In genomic region chr6:29388052-29388518, GRCm38 (mm10) we compare ENCODE assay signal across 8 mouse cellular contexts. TPM values are rescaled to one million over a fixed set of nuclear protein-coding genes. Genes with fewer than 3 reads are reported as not detected.
DNase-seq lines count a peak whose midpoint lies in the region; ATAC-seq lines count a peak whose summit lies in the region.

Gene Opn1sw (minus strand): TSS chr6:29388468.

- no peaks in the 10 kb centered on the region for H3K9me3 ChIP-seq in limb, embryonic 11.5 days (ENCODE audit: control insufficient read depth, low read length)
- H3K9me3 ChIP-seq in neural tube, embryonic 12.5 days: no peaks in the 10 kb centered on the region

- H3K9ac ChIP-seq in limb, embryonic 11.5 days (ENCODE audit: low read length): no peak within 1 kb of the TSS
- H3K9ac ChIP-seq in neural tube, embryonic 12.5 days: no peak within 1 kb of the TSS; the same call in 1 of the 2 replicates

- peak; percentile 22 for DNase-seq in ovary, postnatal 36 days (ENCODE audit: low spot score)
- DNase-seq in ovary, adult 18-20 months (ENCODE audit: low spot score): no peak
- peak; percentile 13 for DNase-seq in c-Kit-negative CD71-positive TER-119-positive erythroid progenitor cells, embryonic 14.5 days (ENCODE audit: low read depth, low spot score)
- peak; percentile 53 for DNase-seq in forelimb bud, embryonic 11.5 days (ENCODE audit: low read depth, low spot score)
- DNase-seq in limb, embryonic 11.5 days (ENCODE audit: low spot score): peak; percentile 64
- no peak for DNase-seq in frontal cortex, postnatal 14 days (ENCODE audit: low spot score in 2 of 2)
- DNase-seq in right cerebral cortex, postnatal 36 days (ENCODE audit: low spot score in 2 of 2): no peak

- ATAC-seq in limb, embryonic 11.5 days (ENCODE audit: insufficient number of reproducible peaks, low FRiP score, low TSS enrichment, low read depth): peak; percentile 49; the same call in 1 of the 2 replicates
- 0 out of 2 replicates have a peak, but pooled peaks have one; percentile 25 for ATAC-seq in neural tube, embryonic 12.5 days (ENCODE audit: low FRiP score, low read depth)

- H3K4me2 ChIP-seq in limb, embryonic 11.5 days (ENCODE audit: low read depth, severe bottlenecking): peak within 1 kb of the TSS; percentile 47
- H3K4me2 ChIP-seq in neural tube, embryonic 12.5 days (replicated peaks): peak within 1 kb of the TSS; percentile 43

- WGBS in limb, embryonic 11.5 days: 2% methylated on average over 12 of the region's 12 CpGs
- WGBS in neural tube, embryonic 12.5 days: 4% methylated on average over 12 of the region's 12 CpGs

- H3K27ac ChIP-seq in limb, embryonic 11.5 days (replicated peaks; ENCODE audit: low read depth, low read length): no peak within 1 kb of the TSS
- H3K27ac ChIP-seq in neural tube, embryonic 12.5 days: no peak within 1 kb of the TSS

- no peaks in the 10 kb centered on the region for H3K27me3 ChIP-seq in limb, embryonic 11.5 days (ENCODE audit: control insufficient read depth, insufficient read depth, low read length)
- H3K27me3 ChIP-seq in neural tube, embryonic 12.5 days (replicated peaks): no peaks in the 10 kb centered on the region

- no peaks in the 10 kb centered on the region for H3K36me3 ChIP-seq in limb, embryonic 11.5 days (ENCODE audit: control insufficient read depth, insufficient read depth, low read length)
- H3K36me3 ChIP-seq in neural tube, embryonic 12.5 days: no peaks in the 10 kb centered on the region

- H3K4me1 ChIP-seq in limb, embryonic 11.5 days (ENCODE audit: control insufficient read depth, insufficient read depth, low read length): peaks cover 14% of the 10 kb centered on the region
- H3K4me1 ChIP-seq in neural tube, embryonic 12.5 days: peaks cover 6% of the 10 kb centered on the region; the same call in 1 of the 2 replicates

- peak within 1 kb of the TSS; percentile 26 for H3K4me3 ChIP-seq in limb, embryonic 11.5 days (ENCODE audit: low read depth, low read length)
- no peak within 1 kb of the TSS for H3K4me3 ChIP-seq in neural tube, embryonic 12.5 days

RNA-seq across cellular contexts. Expression of gene Opn1sw, which starts in this region (rescaled TPM):
- 0.24 TPM in 2 replicates for polyA plus RNA-seq in limb, embryonic 11.5 days (2014; fragmentation: Nextera tagmentation; extraction: Ambion mirVana)
- polyA plus RNA-seq in neural tube, embryonic 12.5 days (2016; fragmentation: Nextera tagmentation; extraction: Ambion mirVana): 0.18 and 0.24 TPM in 2 replicates

Comparison
In these comparisons a context has a peak if more than half of its experiments do, and no peak if none do; other contexts are left out.
1. DNase-seq: peak in ovary, postnatal 36 days (single experiment), c-Kit-negative CD71-positive TER-119-positive erythroid progenitor cells, embryonic 14.5 days (single experiment) and forelimb bud, embryonic 11.5 days (single experiment); none in ovary, adult 18-20 months (single experiment), frontal cortex, postnatal 14 days (0 of 2) and right cerebral cortex, postnatal 36 days (0 of 2).
2. Peak in DNase-seq, ATAC-seq, H3K4me3 ChIP-seq and H3K4me2 ChIP-seq in limb, embryonic 11.5 days; RNA of the gene not detected or under 1 TPM.
3. Peak in ATAC-seq and H3K4me2 ChIP-seq in neural tube, embryonic 12.5 days; RNA of the gene not detected or under 1 TPM.